Mouse (Mus musculus) forebrain, embryonic 13.5 days (tissue): ENCODE results near the gene Ccnt2. TPM values are rescaled to one million over a fixed set of nuclear protein-coding genes. Genes with fewer than 3 reads are reported as not detected.

ENCODE experiments used
- ATAC-seq: fragments of 200-750 bp; cut with Nextera tagmentation; 2 replicates; pipeline ENCODE4 v1.8.0; 2017
- H3K27ac ChIP-seq: fragments of 300-500 bp; sonication (generic); 2 replicates; pipeline ENCODE4 v1.5.1; 2015; ENCODE audit warnings: inconsistent platforms, mild to moderate bottlenecking, moderate library complexity
- H3K27me3 ChIP-seq: fragments of 300-500 bp; sonication (generic); 2 replicates; pipeline ENCODE4 v1.6.1; 2015; ENCODE audit warnings: mild to moderate bottlenecking, inconsistent platforms
- H3K36me3 ChIP-seq: fragments of 300-500 bp; sonication (generic); 2 replicates; pipeline ENCODE4 v1.6.1; 2015; ENCODE audit warnings: mild to moderate bottlenecking, inconsistent platforms; ENCODE audit not compliant: poor library complexity, severe bottlenecking
- H3K4me1 ChIP-seq: fragments of 300-500 bp; sonication (generic); 2 replicates; pipeline ENCODE4 v1.6.1; 2015; ENCODE audit warnings: inconsistent platforms
- H3K4me2 ChIP-seq: fragments of 300-500 bp; sonication (generic); 2 replicates; pipeline ENCODE4 v1.6.1; 2015; ENCODE audit warnings: inconsistent platforms, mild to moderate bottlenecking, moderate library complexity
- H3K4me3 ChIP-seq: fragments of 300-500 bp; sonication (generic); 2 replicates; pipeline ENCODE4 v1.5.1; 2015; ENCODE audit warnings: mild to moderate bottlenecking, inconsistent platforms
- H3K9ac ChIP-seq: fragments of 300-500 bp; sonication (generic); 2 replicates; pipeline ENCODE4 v1.6.1; 2015; ENCODE audit warnings: mild to moderate bottlenecking, inconsistent platforms
- H3K9me3 ChIP-seq: fragments of 300-500 bp; sonication (generic); replicated peaks from 2 replicates; pipeline ENCODE4 v1.6.1; 2016; ENCODE audit warnings: inconsistent platforms
- WGBS: fragments of 180-500 bp; shearing (Covaris S2); methylation state at CpG from one replicate; pipeline ENCODE4 v1.1.7; 2015; 5-methylcytosine and 5-hydroxymethylcytosine counted together
- polyA plus RNA-seq: library from polyadenylated mRNA; unstranded; fragments of >200 nt; fragmentation: Nextera tagmentation; extraction: Ambion mirVana; gene quantifications from 2 replicates; pipeline ENCODE4 v1.2.1, GENCODE M21; 2015

Gene Ccnt2
- polyA plus RNA-seq, 1 experiment from 2014 or later: 115 TPM

DNA sequence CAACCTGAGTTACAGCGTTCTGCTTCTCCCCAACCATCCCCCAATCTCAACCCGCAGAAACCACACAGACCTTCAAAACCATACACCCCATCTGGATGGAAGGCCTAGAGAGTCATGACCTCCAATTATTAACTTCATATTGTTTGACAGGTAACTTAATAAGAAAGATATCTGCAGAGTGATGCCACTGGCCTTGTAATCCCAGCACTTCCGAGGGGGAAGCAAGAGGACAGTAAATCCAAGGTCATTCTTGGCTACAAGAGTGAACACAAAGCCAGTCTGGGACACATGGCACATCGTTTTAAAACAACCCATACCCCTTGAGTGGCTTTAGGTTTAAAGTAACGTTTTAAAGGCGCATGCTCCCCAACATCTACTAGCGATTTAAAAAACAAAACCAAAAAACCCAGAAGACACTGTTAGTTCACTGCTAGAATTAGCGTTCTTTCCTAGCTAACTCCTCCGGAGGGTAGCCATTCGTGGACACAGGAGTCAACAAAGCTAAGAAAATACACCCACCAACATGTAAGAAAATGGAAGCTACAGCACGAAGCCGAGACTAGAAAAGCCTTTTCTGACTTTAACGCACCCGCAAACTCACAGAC lies 664 bp upstream of the Ccnt2 start:
- peak; percentile 46 for ATAC-seq
- peaks cover 31% of the 10 kb centered on the region for H3K4me1 ChIP-seq
- peak overlapping the region; percentile 74 for H3K4me2 ChIP-seq
- 1% methylated on average over 14 of the region's 14 CpGs for WGBS
- peak overlapping the region; percentile 64 for H3K27ac ChIP-seq
- peak overlapping the region; percentile 95 for H3K4me3 ChIP-seq
- no peaks in the 10 kb centered on the region for H3K27me3 ChIP-seq
- H3K9me3 ChIP-seq: no peaks in the 10 kb centered on the region
- H3K36me3 ChIP-seq: no peaks in the 10 kb centered on the region
- peak overlapping the region; percentile 58 for H3K9ac ChIP-seq

DNA sequence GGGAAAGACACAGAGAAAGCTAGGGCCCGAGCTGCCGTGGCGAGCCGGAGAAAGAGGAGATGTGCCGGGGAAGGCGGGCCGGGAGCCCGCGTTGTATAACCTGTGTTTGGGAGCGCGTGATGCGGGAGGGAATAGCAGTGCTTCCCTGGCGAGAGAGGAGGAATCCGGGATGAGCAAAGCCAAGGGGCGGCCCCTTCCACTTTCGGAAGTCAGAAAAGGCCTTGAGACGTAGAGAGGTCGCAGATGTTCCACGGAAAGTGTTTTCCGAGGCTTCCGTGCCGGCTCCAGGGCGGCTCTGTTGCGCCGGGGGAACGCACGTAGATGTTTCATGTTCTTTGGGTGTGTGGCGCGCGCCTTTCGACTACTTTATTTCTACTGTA lies 527 bp downstream of the Ccnt2 start:
- peak overlapping the region; percentile 74 for H3K4me2 ChIP-seq
- under 1% methylated on average over 31 of the region's 31 CpGs for WGBS
- no peaks in the 10 kb centered on the region for H3K27me3 ChIP-seq
- H3K9me3 ChIP-seq: no peaks in the 10 kb centered on the region
- peak overlapping the region; percentile 93 for H3K9ac ChIP-seq
- peaks cover 4% of the 10 kb centered on the region; the same call in 1 of the 2 replicates for H3K36me3 ChIP-seq
- H3K4me1 ChIP-seq: peaks cover 41% of the 10 kb centered on the region
- H3K27ac ChIP-seq: peak overlapping the region; percentile 92
- peak; percentile 61 for ATAC-seq
- H3K4me3 ChIP-seq: peak overlapping the region; percentile 95

DNA sequence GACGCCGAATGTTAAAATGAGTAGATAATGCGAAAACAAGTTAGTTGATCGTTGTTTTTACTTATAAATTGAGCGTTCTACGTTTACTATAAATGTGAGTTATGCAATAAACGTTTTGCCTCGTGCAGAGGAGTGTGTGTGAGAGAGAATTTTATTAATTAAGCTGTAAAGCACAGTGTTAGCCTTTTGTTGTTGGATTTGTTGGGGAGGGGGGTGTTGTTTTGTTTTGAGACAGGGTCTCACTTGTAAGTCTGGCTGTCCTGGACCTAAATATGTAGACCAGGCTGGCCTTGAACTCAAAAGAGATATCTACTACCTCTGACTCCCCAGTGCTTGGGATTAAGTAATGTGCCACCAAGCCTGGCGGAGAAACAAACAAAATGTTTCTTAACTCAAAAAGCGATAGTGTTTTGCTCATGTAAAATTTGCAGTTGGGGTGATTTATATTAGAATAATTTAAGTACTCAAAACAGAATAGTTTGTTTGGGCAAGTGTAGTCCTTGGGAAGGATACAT lies 1.3 kb downstream of the Ccnt2 start:
- peak overlapping the region; percentile 74 for H3K4me2 ChIP-seq
- peaks cover 4% of the 10 kb centered on the region; the same call in 1 of the 2 replicates for H3K36me3 ChIP-seq
- 11% methylated on average over 10 of the region's 10 CpGs for WGBS
- H3K9me3 ChIP-seq: no peaks in the 10 kb centered on the region
- no peaks in the 10 kb centered on the region for H3K27me3 ChIP-seq
- H3K9ac ChIP-seq: peak overlapping the region; percentile 93
- peaks cover 49% of the 10 kb centered on the region for H3K4me1 ChIP-seq
- no peak overlapping the region for H3K27ac ChIP-seq
- peak overlapping the region; percentile 95 for H3K4me3 ChIP-seq
- ATAC-seq: no peak

DNA sequence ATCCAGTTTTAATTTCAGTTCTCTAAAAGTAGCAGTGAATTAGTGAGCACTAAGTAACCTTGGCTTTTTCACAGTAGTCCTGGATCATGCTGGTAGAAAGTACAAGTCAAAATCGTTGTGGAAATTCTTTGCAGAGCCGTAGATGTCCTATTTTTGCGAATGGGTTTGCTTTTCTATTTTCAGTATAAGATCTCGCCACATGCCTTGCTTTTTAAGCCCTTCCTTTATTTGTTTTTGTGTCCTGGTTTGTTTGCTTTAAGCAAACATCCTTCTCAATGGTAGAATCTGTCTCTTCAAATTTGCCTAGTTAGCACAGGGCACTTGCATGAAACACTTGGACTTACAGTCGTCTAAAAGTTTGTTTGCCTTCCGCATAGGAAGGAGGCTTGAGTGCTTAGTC lies 2.3 kb downstream of the Ccnt2 start:
- Histone ChIP-seq H3K9ac (peak overlapping the region; percentile 36), H3K36me3 (peaks cover 4% of the 10 kb centered on the region; the same call in 1 of the 2 replicates), H3K4me3 (peak overlapping the region; percentile 17), H3K27ac (no peak overlapping the region), H3K27me3 (no peaks in the 10 kb centered on the region), H3K4me1 (peaks cover 55% of the 10 kb centered on the region), H3K4me2 (peak overlapping the region; percentile 42), H3K9me3 (no peaks in the 10 kb centered on the region)
- WGBS: 74% methylated on average over 6 of the region's 6 CpGs
- no peak for ATAC-seq

DNA sequence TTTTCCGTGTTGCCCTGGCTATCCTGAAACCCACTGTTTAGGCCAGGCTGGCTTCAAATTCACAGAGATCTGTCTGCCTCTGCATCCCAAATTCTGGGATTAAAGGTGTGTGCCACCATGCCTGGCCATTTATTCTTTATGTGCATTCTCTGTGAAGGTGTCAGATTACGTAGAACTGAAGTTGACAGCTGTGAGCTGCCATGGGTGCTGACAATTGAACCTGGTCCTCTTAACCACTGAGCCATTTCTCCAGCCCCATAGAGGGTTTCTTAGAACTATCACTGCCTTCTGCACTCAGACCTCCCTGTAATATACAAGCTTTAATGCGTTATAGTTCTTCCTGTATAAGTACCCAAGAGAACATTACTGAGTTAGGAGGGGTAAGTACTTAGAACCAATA lies 4.6 kb downstream of the Ccnt2 start:
- Histone ChIP-seq H3K27me3 (no peaks in the 10 kb centered on the region), H3K27ac (no peak overlapping the region), H3K9ac (no peak overlapping the region), H3K9me3 (no peaks in the 10 kb centered on the region), H3K36me3 (peaks cover 4% of the 10 kb centered on the region; the same call in 1 of the 2 replicates), H3K4me1 (peaks cover 72% of the 10 kb centered on the region), H3K4me2 (no peak overlapping the region), H3K4me3 (no peak overlapping the region)
- 90% methylated on average over 3 of the region's 3 CpGs for WGBS
- ATAC-seq: no peak

DNA sequence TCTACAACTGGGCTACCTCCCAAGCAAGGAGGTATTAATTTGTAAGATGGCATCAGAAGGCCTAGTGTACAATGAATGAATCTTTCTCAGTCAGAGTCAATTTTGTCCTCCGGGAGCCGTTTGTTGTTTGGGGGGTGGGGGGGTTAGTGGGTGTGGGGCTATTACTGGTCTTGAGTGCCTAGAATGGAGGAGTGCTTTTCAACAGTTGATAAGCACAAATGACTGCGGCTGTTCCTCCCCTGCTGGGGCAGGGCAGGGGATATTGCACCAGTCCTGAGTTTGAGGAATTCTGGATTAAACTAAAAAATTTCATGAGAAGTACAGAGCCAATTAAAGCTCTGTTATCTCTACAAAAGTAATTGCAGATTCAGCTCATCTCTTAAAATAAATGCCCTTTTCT lies 6.2 kb downstream of the Ccnt2 start:
- no peak for ATAC-seq
- H3K27me3 ChIP-seq: no peaks in the 10 kb centered on the region
- no peaks in the 10 kb centered on the region for H3K9me3 ChIP-seq
- WGBS: 13% methylated on average over 3 of the region's 3 CpGs
- no peak overlapping the region for H3K9ac ChIP-seq
- peaks cover 73% of the 10 kb centered on the region for H3K4me1 ChIP-seq
- peaks cover 4% of the 10 kb centered on the region; the same call in 1 of the 2 replicates for H3K36me3 ChIP-seq
- H3K4me3 ChIP-seq: no peak overlapping the region
- no peak overlapping the region for H3K4me2 ChIP-seq
- no peak overlapping the region for H3K27ac ChIP-seq

DNA sequence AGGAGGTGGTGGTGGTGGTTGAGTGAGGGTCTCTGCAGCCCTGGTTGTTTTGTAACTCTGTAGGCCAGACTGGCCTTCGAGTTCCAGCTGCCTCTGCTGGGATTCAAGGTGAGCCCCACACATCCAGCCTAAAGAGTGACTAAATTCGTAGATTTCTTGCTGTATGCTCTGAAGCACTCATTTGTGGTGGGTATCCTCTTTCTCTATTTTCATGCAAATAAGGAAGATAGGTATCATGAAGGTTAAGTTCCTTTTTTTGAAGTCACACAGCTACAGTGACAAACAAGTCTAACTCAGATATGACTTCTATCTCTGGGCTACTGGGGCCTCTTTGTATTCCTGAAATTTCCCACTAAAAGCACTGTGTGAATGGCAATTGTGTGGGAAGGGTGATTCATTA lies 6.9 kb downstream of the Ccnt2 start:
- H3K9me3 ChIP-seq: no peaks in the 10 kb centered on the region
- H3K9ac ChIP-seq: no peak overlapping the region
- H3K27me3 ChIP-seq: no peaks in the 10 kb centered on the region
- H3K36me3 ChIP-seq: peaks cover 4% of the 10 kb centered on the region; the same call in 1 of the 2 replicates
- no peak overlapping the region for H3K27ac ChIP-seq
- WGBS: 64% methylated on average over 2 of the region's 2 CpGs
- ATAC-seq: no peak
- peaks cover 66% of the 10 kb centered on the region for H3K4me1 ChIP-seq
- H3K4me3 ChIP-seq: no peak overlapping the region
- no peak overlapping the region for H3K4me2 ChIP-seq

DNA sequence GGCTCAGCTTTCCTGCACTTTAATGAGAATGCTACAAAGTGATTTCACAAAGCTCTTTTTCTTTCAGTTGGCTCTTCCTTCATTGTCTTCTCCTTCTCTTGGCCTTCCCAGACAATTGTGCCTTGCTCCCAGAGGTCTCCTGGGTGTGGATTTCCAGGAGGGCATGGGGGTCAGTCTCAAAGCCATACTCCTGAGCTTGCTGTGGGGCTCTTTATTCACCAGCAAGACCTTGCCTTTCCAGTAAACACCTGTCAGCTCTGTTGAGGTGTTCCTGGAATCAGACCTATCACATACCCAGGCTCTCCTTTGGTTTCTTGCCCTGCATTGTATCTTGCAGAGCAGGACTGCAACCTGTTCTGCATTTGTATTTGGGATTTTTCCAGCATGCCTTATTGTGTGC lies 9.9 kb downstream of the Ccnt2 start:
- Histone ChIP-seq H3K27me3 (no peaks in the 10 kb centered on the region), H3K36me3 (no peaks in the 10 kb centered on the region), H3K9ac (no peak overlapping the region), H3K4me1 (peaks cover 48% of the 10 kb centered on the region), H3K27ac (no peak overlapping the region), H3K9me3 (no peaks in the 10 kb centered on the region), H3K4me3 (no peak overlapping the region), H3K4me2 (no peak overlapping the region)
- no peak for ATAC-seq

DNA sequence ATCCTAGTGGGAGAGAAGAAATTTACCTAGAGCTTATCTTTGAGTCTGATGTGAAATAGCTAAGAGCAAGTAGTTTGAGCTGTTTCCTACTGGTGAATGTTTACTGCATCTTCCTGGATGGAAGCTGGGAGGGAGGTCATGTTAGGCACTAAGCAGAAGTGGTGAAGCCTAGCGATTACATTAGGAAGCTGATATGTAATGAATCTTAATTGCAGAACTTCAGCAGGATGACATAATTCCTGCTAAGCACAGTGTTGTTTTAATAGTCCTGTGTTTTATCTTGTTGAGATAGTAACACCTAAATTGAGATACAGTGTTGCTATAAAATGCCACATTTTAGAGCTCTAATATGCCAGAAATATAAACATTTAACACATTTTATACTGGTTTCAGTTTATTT lies 11.9 kb downstream of the Ccnt2 start:
- Histone ChIP-seq H3K36me3 (no peaks in the 10 kb centered on the region), H3K27me3 (no peaks in the 10 kb centered on the region), H3K4me3 (no peak overlapping the region), H3K9ac (no peak overlapping the region), H3K4me2 (no peak overlapping the region), H3K9me3 (no peaks in the 10 kb centered on the region), H3K4me1 (peaks cover 31% of the 10 kb centered on the region), H3K27ac (no peak overlapping the region)
- 59% methylated on average over 1 of the region's 1 CpGs for WGBS
- no peak for ATAC-seq

DNA sequence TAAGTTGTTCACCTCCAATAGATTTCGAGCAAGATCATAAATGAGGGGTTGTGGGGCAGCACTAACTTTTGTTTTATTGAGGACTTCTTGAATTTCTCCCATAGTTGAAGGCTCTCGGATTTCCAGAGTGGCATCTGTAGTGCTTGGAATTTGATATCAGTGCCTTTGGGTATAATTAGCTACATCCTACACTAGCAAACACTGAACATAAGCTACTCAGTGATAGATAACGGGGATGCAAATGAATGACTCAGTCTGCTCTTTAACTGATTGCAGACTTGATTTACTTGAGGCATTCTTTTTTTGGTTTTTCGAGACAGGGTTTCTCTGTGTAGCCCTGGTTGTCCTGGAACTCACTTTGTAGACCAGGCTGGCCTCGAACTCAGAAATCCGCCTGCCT lies 15.0 kb downstream of the Ccnt2 start:
- Histone ChIP-seq H3K36me3 (peaks cover 16% of the 10 kb centered on the region), H3K4me2 (no peak overlapping the region), H3K27me3 (no peaks in the 10 kb centered on the region), H3K4me3 (no peak overlapping the region), H3K4me1 (peaks cover 4% of the 10 kb centered on the region; the same call in 1 of the 2 replicates), H3K9ac (no peak overlapping the region), H3K27ac (no peak overlapping the region), H3K9me3 (no peaks in the 10 kb centered on the region)
- ATAC-seq: no peak
- 83% methylated on average over 6 of the region's 6 CpGs for WGBS

DNA sequence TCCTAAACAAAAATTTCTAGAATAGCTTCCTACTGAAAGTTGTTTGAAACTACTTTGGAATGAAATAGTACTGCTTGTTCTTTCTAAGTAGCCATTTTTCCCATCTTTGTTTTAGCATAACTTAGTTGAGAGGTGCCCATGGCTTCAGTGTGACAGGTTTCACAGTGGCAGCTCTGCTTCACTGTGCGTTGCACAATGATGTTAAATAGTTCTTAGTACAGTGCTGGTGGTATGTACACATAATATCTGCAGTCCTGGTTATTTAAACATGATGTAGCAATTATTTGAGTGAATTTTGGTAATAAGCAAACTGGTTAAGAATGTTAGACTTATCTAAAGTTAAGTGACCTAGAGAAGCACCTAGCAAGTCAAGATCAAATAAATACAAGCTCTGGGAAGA lies 19.5 kb downstream of the Ccnt2 start:
- no peak overlapping the region for H3K4me2 ChIP-seq
- no peaks in the 10 kb centered on the region for H3K27me3 ChIP-seq
- no peak for ATAC-seq
- no peak overlapping the region for H3K27ac ChIP-seq
- WGBS: 96% methylated on average over 1 of the region's 1 CpGs
- H3K9ac ChIP-seq: no peak overlapping the region
- no peak overlapping the region for H3K4me3 ChIP-seq
- H3K4me1 ChIP-seq: no peaks in the 10 kb centered on the region
- H3K36me3 ChIP-seq: peaks cover 27% of the 10 kb centered on the region
- H3K9me3 ChIP-seq: no peaks in the 10 kb centered on the region

DNA sequence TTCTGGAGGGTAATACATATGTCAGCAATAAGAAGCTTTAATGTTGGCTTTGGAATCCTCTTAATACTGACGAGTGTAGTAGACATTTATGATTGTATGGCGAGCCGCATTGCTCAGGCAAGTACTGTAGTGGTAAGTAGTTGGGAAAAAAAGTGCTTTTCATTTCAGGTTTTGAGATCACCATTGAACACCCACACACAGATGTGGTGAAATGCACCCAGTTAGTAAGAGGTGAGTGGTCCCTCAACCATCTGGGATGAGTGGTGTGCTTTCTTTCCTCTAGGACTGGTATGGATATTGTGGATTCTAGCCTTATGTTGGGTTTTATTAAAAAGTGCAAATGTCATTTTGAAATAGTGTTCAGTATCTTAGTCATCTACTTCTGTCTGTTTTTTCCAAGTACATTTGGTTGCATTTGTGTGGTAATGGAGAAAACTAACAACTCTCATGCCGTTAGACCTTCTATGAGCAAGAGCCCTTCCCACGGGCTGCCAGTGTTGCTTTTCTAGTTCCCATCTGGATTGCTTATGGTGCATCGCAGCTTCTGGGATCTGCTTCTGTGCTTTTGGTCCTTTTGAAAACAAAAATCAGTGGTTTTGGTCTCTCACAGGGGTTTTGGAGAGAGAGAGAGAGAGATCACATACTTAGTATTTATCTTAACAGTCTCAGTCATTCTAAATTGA lies 21.3 kb downstream of the Ccnt2 start:
- Histone ChIP-seq H3K27ac (no peak overlapping the region), H3K4me3 (no peak overlapping the region), H3K4me1 (no peaks in the 10 kb centered on the region), H3K36me3 (peaks cover 37% of the 10 kb centered on the region), H3K9me3 (no peaks in the 10 kb centered on the region), H3K27me3 (no peaks in the 10 kb centered on the region), H3K4me2 (no peak overlapping the region), H3K9ac (no peak overlapping the region)
- ATAC-seq: no peak
- WGBS: 94% methylated on average over 6 of the region's 6 CpGs
